Mouse (Mus musculus) ES-Bruce4 (cell line): ENCODE results near the gene Ccsap.

ENCODE experiments used
- CTCF ChIP-seq: IDR thresholded peaks from one replicate; pipeline ENCODE4 v1.8.1; 2011; ENCODE audit warnings: low read depth, low read length
- EP300 ChIP-seq: IDR thresholded peaks from 2 replicates; pipeline ENCODE4 v1.6.1; 2011; ENCODE audit warnings: low read depth, low read length; ENCODE audit not compliant: insufficient read depth
- POLR2A ChIP-seq: IDR thresholded peaks from one replicate; pipeline ENCODE4 v1.8.1; 2011; ENCODE audit warnings: low read length; ENCODE audit not compliant: insufficient read depth

DNA sequence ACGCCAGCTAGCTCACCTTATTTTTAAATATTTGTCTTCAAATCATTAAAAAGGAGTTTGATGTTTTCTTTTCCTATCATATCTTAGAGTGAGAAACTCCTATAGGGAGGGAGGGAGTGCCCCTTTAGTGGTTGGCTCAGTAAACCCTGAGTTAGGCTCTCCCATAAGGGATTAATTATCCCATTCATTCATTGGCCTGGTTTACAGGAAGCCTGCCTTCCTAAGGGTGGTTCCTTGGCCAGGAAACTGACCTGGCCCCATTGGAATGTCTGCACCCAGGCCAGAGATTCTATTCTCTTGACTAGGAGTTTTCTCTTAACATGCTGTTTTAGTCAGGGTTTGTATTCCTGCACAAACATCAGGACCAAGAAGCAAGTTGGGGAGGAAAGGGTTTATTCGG is 27.9 kb upstream of the Ccsap start:
- TF ChIP-seq CTCF (no peak), EP300 (no peak), POLR2A (no peak)
